Mouse (Mus musculus): Measurements from ENCODE around the gene Il1rl2. TPM values are rescaled to one million over a fixed set of nuclear protein-coding genes. Genes with fewer than 3 reads are reported as not detected.

Il1rl2 gene
- polyA plus RNA-seq, 1 experiment from 2014 or later = 6.1 TPM

GRCm38 (mm10) chr1:40393214-40393613 is 68.8 kb downstream of the Il1rl2 start:
- 84% methylated on average over 7 of the region's 7 CpGs for WGBS
- Histone ChIP-seq H3K36me3 (ENCODE audit: control insufficient read depth, insufficient read depth, low read length) (no peaks in the 10 kb centered on the region), H3K27me3 (replicated peaks; ENCODE audit: control insufficient read depth, insufficient read depth, low read length) (no peaks in the 10 kb centered on the region), H3K9me3 (ENCODE audit: control insufficient read depth, low read length) (peaks cover under 1% of the 10 kb centered on the region; the same call in 1 of the 2 replicates), H3K27ac (replicated peaks; ENCODE audit: low read depth, low read length) (no peak overlapping the region), H3K9ac (ENCODE audit: low read depth, low read length) (no peak overlapping the region), H3K4me3 (ENCODE audit: low read depth, low read length) (no peak overlapping the region), H3K4me2 (ENCODE audit: low read depth, low read length) (no peak overlapping the region), H3K4me1 (ENCODE audit: control insufficient read depth, insufficient read depth, low read length) (no peaks in the 10 kb centered on the region)
- ATAC-seq (ENCODE audit: low read depth) (no peak), DNase-seq (ENCODE audit: low spot score) (no peak)

- H3K27ac ChIP-seq (replicated peaks; ENCODE audit: low read depth, low read length) = no peak overlapping the region
- 93% methylated on average over 6 of the region's 6 CpGs for WGBS
- H3K36me3 ChIP-seq (ENCODE audit: control insufficient read depth, insufficient read depth, low read length) = no peaks in the 10 kb centered on the region
- H3K4me1 ChIP-seq (ENCODE audit: control insufficient read depth, insufficient read depth, low read length) = no peaks in the 10 kb centered on the region
- H3K9me3 ChIP-seq (ENCODE audit: control insufficient read depth, low read length) = no peaks in the 10 kb centered on the region
- no peak overlapping the region for H3K4me3 ChIP-seq (ENCODE audit: low read depth, low read length)
- no peak for DNase-seq (ENCODE audit: low spot score)
- H3K4me2 ChIP-seq (ENCODE audit: low read depth, low read length) = no peak overlapping the region
- no peak for ATAC-seq (ENCODE audit: low read depth)
- no peaks in the 10 kb centered on the region for H3K27me3 ChIP-seq (replicated peaks; ENCODE audit: control insufficient read depth, insufficient read depth, low read length)
- H3K9ac ChIP-seq (ENCODE audit: low read depth, low read length) = no peak overlapping the region
Measured at GRCm38 (mm10) chr1:40399639-40400038, 75.2 kb downstream of the Il1rl2 start.

- Histone ChIP-seq H3K36me3 (ENCODE audit: control insufficient read depth, insufficient read depth, low read length) (no peaks in the 10 kb centered on the region), H3K4me1 (ENCODE audit: control insufficient read depth, insufficient read depth, low read length) (no peaks in the 10 kb centered on the region), H3K27me3 (replicated peaks; ENCODE audit: control insufficient read depth, insufficient read depth, low read length) (no peaks in the 10 kb centered on the region), H3K4me3 (ENCODE audit: low read depth, low read length) (no peak overlapping the region), H3K9me3 (ENCODE audit: control insufficient read depth, low read length) (no peaks in the 10 kb centered on the region), H3K9ac (ENCODE audit: low read depth, low read length) (no peak overlapping the region), H3K27ac (replicated peaks; ENCODE audit: low read depth, low read length) (no peak overlapping the region), H3K4me2 (ENCODE audit: low read depth, low read length) (no peak overlapping the region)
- DNase-seq (ENCODE audit: low spot score) (no peak), ATAC-seq (ENCODE audit: low read depth) (no peak)
- WGBS = 77% methylated on average over 7 of the region's 7 CpGs
Measured at GRCm38 (mm10) chr1:40404682-40405081, 80.3 kb downstream of the Il1rl2 start.

GRCm38 (mm10) chr1:40409882-40410281 is 85.5 kb downstream of the Il1rl2 start:
- Histone ChIP-seq H3K36me3 (ENCODE audit: control insufficient read depth, insufficient read depth, low read length) (no peaks in the 10 kb centered on the region), H3K4me1 (ENCODE audit: control insufficient read depth, insufficient read depth, low read length) (no peaks in the 10 kb centered on the region), H3K27me3 (replicated peaks; ENCODE audit: control insufficient read depth, insufficient read depth, low read length) (no peaks in the 10 kb centered on the region), H3K4me2 (ENCODE audit: low read depth, low read length) (no peak overlapping the region), H3K9me3 (ENCODE audit: control insufficient read depth, low read length) (no peaks in the 10 kb centered on the region), H3K27ac (replicated peaks; ENCODE audit: low read depth, low read length) (no peak overlapping the region), H3K4me3 (ENCODE audit: low read depth, low read length) (no peak overlapping the region), H3K9ac (ENCODE audit: low read depth, low read length) (no peak overlapping the region)
- no peak for ATAC-seq (ENCODE audit: low read depth)
- WGBS = 54% methylated on average over 1 of the region's 1 CpGs
- DNase-seq (ENCODE audit: low spot score) = no peak

- H3K4me1 ChIP-seq (ENCODE audit: control insufficient read depth, insufficient read depth, low read length) = no peaks in the 10 kb centered on the region
- no peak overlapping the region for H3K27ac ChIP-seq (replicated peaks; ENCODE audit: low read depth, low read length)
- H3K27me3 ChIP-seq (replicated peaks; ENCODE audit: control insufficient read depth, insufficient read depth, low read length) = no peaks in the 10 kb centered on the region
- no peak overlapping the region for H3K9ac ChIP-seq (ENCODE audit: low read depth, low read length)
- no peak overlapping the region for H3K4me3 ChIP-seq (ENCODE audit: low read depth, low read length)
- ATAC-seq (ENCODE audit: low read depth) = no peak
- WGBS = 100% methylated on average over 1 of the region's 1 CpGs
- H3K4me2 ChIP-seq (ENCODE audit: low read depth, low read length) = no peak overlapping the region
- no peak for DNase-seq (ENCODE audit: low spot score)
- no peaks in the 10 kb centered on the region for H3K9me3 ChIP-seq (ENCODE audit: control insufficient read depth, low read length)
- no peaks in the 10 kb centered on the region for H3K36me3 ChIP-seq (ENCODE audit: control insufficient read depth, insufficient read depth, low read length)
Measured at GRCm38 (mm10) chr1:40413039-40413438, 88.6 kb downstream of the Il1rl2 start.

GRCm38 (mm10) chr1:40414276-40414675 is 89.9 kb downstream of the Il1rl2 start:
- Histone ChIP-seq H3K27me3 (replicated peaks; ENCODE audit: control insufficient read depth, insufficient read depth, low read length) (no peaks in the 10 kb centered on the region), H3K4me1 (ENCODE audit: control insufficient read depth, insufficient read depth, low read length) (no peaks in the 10 kb centered on the region), H3K9me3 (ENCODE audit: control insufficient read depth, low read length) (no peaks in the 10 kb centered on the region), H3K9ac (ENCODE audit: low read depth, low read length) (no peak overlapping the region), H3K36me3 (ENCODE audit: control insufficient read depth, insufficient read depth, low read length) (no peaks in the 10 kb centered on the region), H3K27ac (replicated peaks; ENCODE audit: low read depth, low read length) (no peak overlapping the region), H3K4me2 (ENCODE audit: low read depth, low read length) (no peak overlapping the region), H3K4me3 (ENCODE audit: low read depth, low read length) (no peak overlapping the region)
- WGBS = 73% methylated on average over 7 of the region's 7 CpGs
- DNase-seq (ENCODE audit: low spot score) (no peak), ATAC-seq (ENCODE audit: low read depth) (no peak)

- Histone ChIP-seq H3K27me3 (replicated peaks; ENCODE audit: control insufficient read depth, insufficient read depth, low read length) (no peaks in the 10 kb centered on the region), H3K4me1 (ENCODE audit: control insufficient read depth, insufficient read depth, low read length) (no peaks in the 10 kb centered on the region), H3K9me3 (ENCODE audit: control insufficient read depth, low read length) (no peaks in the 10 kb centered on the region), H3K9ac (ENCODE audit: low read depth, low read length) (no peak overlapping the region), H3K36me3 (ENCODE audit: control insufficient read depth, insufficient read depth, low read length) (no peaks in the 10 kb centered on the region), H3K4me2 (ENCODE audit: low read depth, low read length) (no peak overlapping the region), H3K4me3 (ENCODE audit: low read depth, low read length) (no peak overlapping the region), H3K27ac (replicated peaks; ENCODE audit: low read depth, low read length) (no peak overlapping the region)
- 68% methylated on average over 7 of the region's 7 CpGs for WGBS
- ATAC-seq (ENCODE audit: low read depth) (no peak), DNase-seq (ENCODE audit: low spot score) (no peak)
Measured at GRCm38 (mm10) chr1:40414863-40415656, 90.7 kb downstream of the Il1rl2 start.

GRCm38 (mm10) chr1:40417034-40417433 is 92.6 kb downstream of the Il1rl2 start:
- no peak overlapping the region for H3K4me3 ChIP-seq (ENCODE audit: low read depth, low read length)
- no peaks in the 10 kb centered on the region for H3K36me3 ChIP-seq (ENCODE audit: control insufficient read depth, insufficient read depth, low read length)
- no peaks in the 10 kb centered on the region for H3K4me1 ChIP-seq (ENCODE audit: control insufficient read depth, insufficient read depth, low read length)
- H3K9ac ChIP-seq (ENCODE audit: low read depth, low read length) = no peak overlapping the region
- ATAC-seq (ENCODE audit: low read depth) (no peak), DNase-seq (ENCODE audit: low spot score) (no peak)
- no peaks in the 10 kb centered on the region for H3K9me3 ChIP-seq (ENCODE audit: control insufficient read depth, low read length)
- WGBS = 86% methylated on average over 2 of the region's 2 CpGs
- no peak overlapping the region for H3K27ac ChIP-seq (replicated peaks; ENCODE audit: low read depth, low read length)
- no peak overlapping the region for H3K4me2 ChIP-seq (ENCODE audit: low read depth, low read length)
- no peaks in the 10 kb centered on the region for H3K27me3 ChIP-seq (replicated peaks; ENCODE audit: control insufficient read depth, insufficient read depth, low read length)

Measured in embryonic facial prominence, embryonic 14.5 days (tissue).